Mouse (Mus musculus) CH12.LX (cell line): ENCODE results near the gene Corin. TPM values are rescaled to one million over a fixed set of nuclear protein-coding genes. Genes with fewer than 3 reads are reported as not detected.

ENCODE experiments used
- DNase-seq: peaks from one replicate; pipeline ENCODE4 v3.0.0-alpha.2; 2013; ENCODE audit errors: extremely low read depth
- H3K27ac ChIP-seq: 2 replicates; pipeline ENCODE4 v1.5.1; 2012; ENCODE audit warnings: low read depth, mild to moderate bottlenecking, control low read depth, moderate library complexity; ENCODE audit not compliant: insufficient read depth
- H3K27me3 ChIP-seq: replicated peaks from 2 replicates; pipeline ENCODE3; 2012; ENCODE audit warnings: inconsistent platforms
- H3K36me3 ChIP-seq, 2 experiments: replicated peaks in 1 of 2; 2 replicates each; pipeline versions ENCODE3 to v1.6.1; 2012; ENCODE audit warnings: inconsistent platforms in 1 of 2, low read length in 1 of 2, mild to moderate bottlenecking in 1 of 2, mixed read lengths in 1 of 2, moderate library complexity in 1 of 2; ENCODE audit not compliant: control insufficient read depth in 1 of 2, insufficient read depth in 1 of 2
- H3K4me1 ChIP-seq, 2 experiments: 2 replicates each; pipeline ENCODE4 v1.6.1; 2012; ENCODE audit warnings: inconsistent platforms in 1 of 2, moderate library complexity in 1 of 2; ENCODE audit not compliant: insufficient read depth in 2 of 2, control insufficient read depth in 1 of 2
- H3K4me2 ChIP-seq: 2 replicates; pipeline ENCODE4 v1.6.1; 2012; ENCODE audit warnings: low read depth, mild to moderate bottlenecking, control low read depth; ENCODE audit not compliant: poor library complexity, insufficient read depth, severe bottlenecking
- H3K4me3 ChIP-seq, 3 experiments: fragments of 150-350 bp in 1 of 3; sonication (generic) in 1 of 3; replicated peaks in 1 of 3; 2 replicates each; pipeline versions ENCODE3 to v1.5.1; 2011 to 2012; ENCODE audit warnings: low read depth in 2 of 3, low read length in 2 of 3, mild to moderate bottlenecking in 2 of 3, moderate library complexity in 2 of 3, control low read depth in 1 of 3, improper control_type of control experiment in 1 of 3, inconsistent platforms in 1 of 3, mixed read lengths in 1 of 3; ENCODE audit not compliant: poor library complexity in 1 of 3
- H3K79me2 ChIP-seq: replicated peaks from 2 replicates; pipeline ENCODE4 v1.6.1; 2012; ENCODE audit warnings: mild to moderate bottlenecking, moderate library complexity; ENCODE audit not compliant: control insufficient read depth, poor library complexity, insufficient read depth, severe bottlenecking; ENCODE audit errors: extremely low read depth
- H3K9ac ChIP-seq: 2 replicates; pipeline ENCODE4 v1.6.1; 2012; ENCODE audit warnings: low read depth, mild to moderate bottlenecking, control low read depth, moderate library complexity; ENCODE audit not compliant: insufficient read depth
- H3K9me3 ChIP-seq: replicated peaks from 2 replicates; pipeline ENCODE3; 2012; ENCODE audit warnings: low read length, inconsistent platforms, mixed read lengths
- CHD1 ChIP-seq: IDR thresholded peaks from 2 replicates; pipeline ENCODE4 v1.6.1; 2012; ENCODE audit warnings: low read depth, low read length, improper control_type of control experiment, inconsistent platforms
- CHD2 ChIP-seq: IDR thresholded peaks from 2 replicates; pipeline ENCODE4 v1.6.1; 2011; ENCODE audit warnings: low read length, improper control_type of control experiment
- CTCF ChIP-seq, 2 experiments: IDR thresholded peaks in 1 of 2; conservative IDR thresholded peaks in 1 of 2; 2 replicates each; pipeline ENCODE4 v1.5.1; 2011 to 2012; ENCODE audit warnings: low read depth in 2 of 2, low read length in 2 of 2, improper control_type of control experiment in 1 of 2, inconsistent platforms in 1 of 2, mild to moderate bottlenecking in 1 of 2, moderate library complexity in 1 of 2
- E2F4 ChIP-seq: IDR thresholded peaks from 2 replicates; pipeline ENCODE4 v1.6.1; 2011; ENCODE audit warnings: low read depth, low read length, improper control_type of control experiment; ENCODE audit not compliant: insufficient replicate concordance
- EP300 ChIP-seq: IDR thresholded peaks from 2 replicates; pipeline ENCODE4 v1.6.1; 2011; ENCODE audit warnings: low read length, improper control_type of control experiment
- HCFC1 ChIP-seq: IDR thresholded peaks from 2 replicates; pipeline ENCODE4 v1.6.1; 2012; ENCODE audit warnings: low read depth, mild to moderate bottlenecking, inconsistent platforms, low read length, improper control_type of control experiment
- IRF4 ChIP-seq: IDR thresholded peaks from 2 replicates; pipeline ENCODE4 v1.6.1; 2014; ENCODE audit warnings: low read depth, mild to moderate bottlenecking, inconsistent platforms, low read length, improper control_type of control experiment
- JUN ChIP-seq: IDR thresholded peaks from 2 replicates; pipeline ENCODE4 v1.6.1; 2011; ENCODE audit warnings: low read depth, mild to moderate bottlenecking, low read length, improper control_type of control experiment, moderate library complexity; ENCODE audit not compliant: insufficient read depth
- KAT2A ChIP-seq: IDR thresholded peaks from 2 replicates; pipeline ENCODE4 v1.6.1; 2012; ENCODE audit warnings: low read length, improper control_type of control experiment, inconsistent platforms; ENCODE audit not compliant: insufficient replicate concordance
- MEF2A ChIP-seq: IDR thresholded peaks from 2 replicates; pipeline ENCODE4 v1.6.1; 2014; ENCODE audit warnings: low read depth, mild to moderate bottlenecking, inconsistent platforms, low read length, improper control_type of control experiment, borderline replicate concordance
- MXI1 ChIP-seq: IDR thresholded peaks from 2 replicates; pipeline ENCODE4 v1.6.1; 2011; ENCODE audit warnings: mild to moderate bottlenecking, low read depth, low read length, improper control_type of control experiment
- NRF1 ChIP-seq: IDR thresholded peaks from 2 replicates; pipeline ENCODE4 v1.6.1; 2014; ENCODE audit warnings: low read depth, mild to moderate bottlenecking, inconsistent platforms, low read length, improper control_type of control experiment, moderate library complexity
- POLR2A ChIP-seq: IDR thresholded peaks from 2 replicates; pipeline ENCODE4 v1.6.1; 2011; ENCODE audit warnings: low read depth, mild to moderate bottlenecking, improper control_type of control experiment, low read length
- RCOR1 ChIP-seq: conservative IDR thresholded peaks from 2 replicates; pipeline ENCODE4 v1.6.1; 2012; ENCODE audit warnings: low read depth, mild to moderate bottlenecking, inconsistent platforms, low read length, improper control_type of control experiment
- SIN3A ChIP-seq: IDR thresholded peaks from 2 replicates; pipeline ENCODE4 v1.6.1; 2012; ENCODE audit warnings: low read length, improper control_type of control experiment, inconsistent platforms
- SMC3 ChIP-seq: IDR thresholded peaks from 2 replicates; pipeline ENCODE4 v1.6.1; 2011; ENCODE audit warnings: low read depth, low read length, improper control_type of control experiment
- TCF12 ChIP-seq: IDR thresholded peaks from 2 replicates; pipeline ENCODE4 v1.6.1; 2014; ENCODE audit warnings: low read depth, mild to moderate bottlenecking, inconsistent platforms, low read length, improper control_type of control experiment
- UBTF ChIP-seq: IDR thresholded peaks from 2 replicates; pipeline ENCODE4 v1.6.1; 2012; ENCODE audit warnings: low read depth, mild to moderate bottlenecking, inconsistent platforms, low read length, improper control_type of control experiment, moderate library complexity
- USF2 ChIP-seq: conservative IDR thresholded peaks from 2 replicates; pipeline ENCODE4 v1.6.1; 2011; ENCODE audit warnings: low read depth, low read length, improper control_type of control experiment
- ZKSCAN1 ChIP-seq: IDR thresholded peaks from 2 replicates; pipeline ENCODE4 v1.6.1; 2012; ENCODE audit warnings: low read depth, inconsistent platforms, low read length, improper control_type of control experiment, borderline replicate concordance
- ZNF384 ChIP-seq: IDR thresholded peaks from 2 replicates; pipeline ENCODE4 v1.6.1; 2012; ENCODE audit warnings: low read depth, low read length, improper control_type of control experiment, inconsistent platforms
- dilution Hi-C: fragments of 300-500 bp; cut with MboI; formaldehyde crosslinking; loops from 2 replicates; pipeline ENCODE4 v1.14.3; 2020; ENCODE audit warnings: low sequenced_read_pairs; ENCODE audit not compliant: extremely low pct_unique_long_range_greater_than_20kb, extremely low pct_ligation_motif_present
- in situ Hi-C: fragments of 300-500 bp; cut with MboI; formaldehyde crosslinking; loops from 3 replicates; pipeline ENCODE4 v1.14.3; 2019; ENCODE audit warnings: low sequenced_read_pairs, low pct_ligation_motif_present, low pct_unique_long_range_greater_than_20kb, mixed read lengths
- polyA plus RNA-seq: library from polyadenylated mRNA; unstranded; fragments of >175 nt; gene quantifications from 2 replicates; pipeline ENCODE4 v1.2.1, GENCODE M21; 2012; ENCODE audit warnings: low read depth; ENCODE audit not compliant: insufficient read length
- total RNA-seq, 2 experiments: library from RNA; depleted of rRNA; stranded (reverse); fragments of 300-350 nt in 1 of 2; fragments of >200 nt in 1 of 2; gene quantifications; 2 replicates each; pipeline ENCODE4 v1.2.3; 2012 to 2014

Corin gene
- not detected in 2 replicates for total RNA-seq (2012; rRNA removed)
- total RNA-seq (2014; rRNA removed): not detected in 2 replicates
- not detected in 2 replicates for polyA plus RNA-seq

DNA sequence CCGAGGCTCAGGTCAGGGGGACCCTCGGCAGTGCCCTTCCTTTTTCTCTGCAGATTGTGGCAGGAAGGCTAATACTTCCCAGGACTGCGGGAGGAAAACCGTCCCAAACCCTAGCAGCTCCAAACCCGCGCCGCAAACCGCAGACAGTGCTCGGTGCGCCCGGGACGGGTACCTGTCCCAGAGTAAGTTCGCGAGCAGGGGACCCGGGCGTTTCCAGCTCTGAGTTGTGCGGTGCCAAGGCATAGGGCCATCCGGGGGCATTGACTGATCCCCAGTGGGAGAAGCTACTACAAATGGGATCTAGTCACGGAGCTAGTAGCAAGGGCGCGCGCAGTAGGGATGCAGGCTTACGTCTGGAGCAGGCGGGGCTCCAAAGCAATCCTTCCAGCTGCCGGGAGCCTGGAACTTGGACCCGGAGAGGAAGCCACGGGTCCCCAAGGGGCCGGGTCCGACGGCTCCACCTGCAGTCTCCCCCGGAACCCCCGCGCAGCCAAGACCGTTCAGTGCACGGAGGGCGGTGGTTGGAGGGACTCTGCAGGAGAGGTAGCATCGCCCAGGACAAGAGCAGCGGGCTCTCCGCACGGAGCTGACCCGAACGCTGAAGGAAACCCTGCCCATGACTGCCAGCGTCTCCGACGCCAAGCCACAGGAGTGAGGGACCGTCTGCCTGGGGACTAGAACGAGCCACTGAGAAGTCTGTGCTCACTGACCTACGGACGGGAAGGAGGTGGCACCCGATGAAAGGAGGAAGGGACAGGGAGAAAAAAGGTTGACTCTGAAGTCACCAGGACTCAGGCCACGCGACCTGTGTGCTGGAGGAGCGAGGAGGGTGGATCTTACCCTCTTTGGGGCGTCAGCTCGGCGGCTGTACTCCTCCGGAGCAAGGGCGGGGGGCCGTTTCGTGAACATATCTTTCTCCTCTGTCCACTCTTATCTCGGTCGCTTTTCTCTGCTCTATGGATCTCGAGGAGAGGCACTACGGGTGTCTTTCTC lies at the start of gene Corin:
Gene Corin (minus strand): TSS at position 943 of the 993 bp plus-strand sequence.
- no peaks in the 10 kb centered on the region for H3K9me3 ChIP-seq
- no peak within 1 kb of the TSS for H3K9ac ChIP-seq
- in situ Hi-C loops (no loop called here), dilution Hi-C loops (no loop called here)
- H3K4me3 ChIP-seq: no peak within 1 kb of the TSS
- no peak for TF ChIP-seq SIN3A
- no peak for TF ChIP-seq MEF2A
- TF ChIP-seq UBTF: no peak
- TF ChIP-seq SMC3: no peak
- TF ChIP-seq TCF12: no peak
- no peak for TF ChIP-seq KAT2A
- no peak for TF ChIP-seq E2F4
- TF ChIP-seq CHD2: no peak
- H3K79me2 ChIP-seq: no peaks in the 10 kb centered on the region
- no peaks in the 10 kb centered on the region for H3K27me3 ChIP-seq
- DNase-seq: no peak
- no peak within 1 kb of the TSS for H3K27ac ChIP-seq
- peaks cover 4 to 10% of the 10 kb centered on the region in 2 experiments; a peak in 3 of 4 replicates for H3K4me1 ChIP-seq
- H3K36me3 ChIP-seq: no peaks in the 10 kb centered on the region
- H3K4me2 ChIP-seq: no peak within 1 kb of the TSS

DNA sequence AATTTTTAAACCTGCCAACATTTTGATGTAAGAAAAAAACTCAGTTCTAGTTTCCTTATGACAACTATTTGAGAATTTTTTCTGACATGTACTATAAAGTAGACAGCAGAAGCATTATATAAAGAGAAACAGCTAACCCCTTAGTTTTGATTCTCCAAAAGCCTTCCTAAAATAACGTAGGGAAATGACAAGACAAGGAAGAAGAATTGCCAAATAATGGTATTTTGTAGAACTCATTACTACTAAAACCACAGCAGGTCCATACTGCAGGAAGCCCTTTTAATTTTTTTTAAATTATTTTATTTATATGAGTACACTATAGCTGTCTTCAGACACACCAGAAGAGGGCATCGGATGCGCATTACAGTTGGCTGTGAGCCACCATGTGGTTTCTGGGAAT lies 46.9 kb upstream of the Corin start:
- H3K27ac ChIP-seq: no peak overlapping the region
- dilution Hi-C loops: no loop called here

More for the DNA sequence above, 46.9 kb upstream of the Corin start:
- Histone ChIP-seq H3K4me1 (peaks cover 0 to 3% of the 10 kb centered on the region in 2 experiments; a peak in 1 of 4 replicates), H3K27me3 (no peaks in the 10 kb centered on the region), H3K36me3 (peaks cover 20 to 44% of the 10 kb centered on the region in 2 experiments), H3K4me2 (no peak overlapping the region), H3K9ac (no peak overlapping the region), H3K79me2 (no peaks in the 10 kb centered on the region; the same call in 1 of the 2 replicates), H3K4me3 (no peak overlapping the region), H3K9me3 (no peaks in the 10 kb centered on the region)
- no peak for DNase-seq
- no peak for TF ChIP-seq EP300
- TF ChIP-seq ZKSCAN1: no peak
- no peak for TF ChIP-seq USF2
- no peak for TF ChIP-seq HCFC1
- TF ChIP-seq IRF4: no peak
- TF ChIP-seq E2F4: no peak
- TF ChIP-seq RCOR1: no peak
- TF ChIP-seq CHD2: no peak
- TF ChIP-seq JUN: no peak
- no peak for TF ChIP-seq SIN3A
- TF ChIP-seq ZNF384: no peak
- TF ChIP-seq SMC3: no peak
- no peak for TF ChIP-seq CHD1
- TF ChIP-seq CTCF (conservative IDR thresholded peaks at IDR 0.05 in 1 of 2, IDR thresholded peaks at IDR 0.05 in 1 of 2; ENCODE audit: low read depth in 2 of 2, low read length in 2 of 2): no peak
- no peak for TF ChIP-seq NRF1
- TF ChIP-seq MXI1: no peak
- TF ChIP-seq POLR2A: no peak
- in situ Hi-C loops: no loop called here
